Mouse (Mus musculus) mouse trophoblast stem cell (cell line): ENCODE results near the gene Luc7l2.

Experiments
- in situ Hi-C, 2 experiments: fragments of 300-500 bp; cut with MseI, MboI; formaldehyde crosslinking; loops; 2 replicates in 1 of 2; 3 replicates in 1 of 2; pipeline ENCODE4 v1.15.1; 2025

The Luc7l2 gene

GRCm38 (mm10) chr6:38576096-38576495 is 25.0 kb downstream of the Luc7l2 start:
- in situ Hi-C loops, result no loop called here

- in situ Hi-C loops, result no loop called here
These were observed 29.2 kb downstream of the Luc7l2 start for GRCm38 (mm10) chr6:38580112-38580857.

- in situ Hi-C loops, result no loop called here
These were observed 30.6 kb downstream of the Luc7l2 start for GRCm38 (mm10) chr6:38581711-38582110.

- in situ Hi-C loops, result no loop called here
These were observed 46.3 kb downstream of the Luc7l2 start for GRCm38 (mm10) chr6:38597481-38597880.

- in situ Hi-C loops, result no loop called here
These were observed 58.8 kb downstream of the Luc7l2 start for GRCm38 (mm10) chr6:38609892-38610291.

GRCm38 (mm10) chr6:38622406-38622805 is 71.3 kb downstream of the Luc7l2 start:
- in situ Hi-C loops, result no loop called here

- in situ Hi-C loops, result no loop called here
These were observed 72.3 kb downstream of the Luc7l2 start for GRCm38 (mm10) chr6:38623457-38623856.

- in situ Hi-C loops, result no loop called here
These were observed 73.3 kb downstream of the Luc7l2 start for GRCm38 (mm10) chr6:38624439-38624838.

GRCm38 (mm10) chr6:38626086-38626485 is 75.0 kb downstream of the Luc7l2 start:
- in situ Hi-C loops, result no loop called here

GRCm38 (mm10) chr6:38627081-38627480 is 75.9 kb downstream of the Luc7l2 start:
- in situ Hi-C loops, result no loop called here

GRCm38 (mm10) chr6:38627486-38627885 is 76.4 kb downstream of the Luc7l2 start:
- in situ Hi-C loops, result no loop called here

- in situ Hi-C loops, result no loop called here
These were observed 78.4 kb downstream of the Luc7l2 start for GRCm38 (mm10) chr6:38629556-38629955.

- in situ Hi-C loops, result no loop called here
These were observed 81.7 kb downstream of the Luc7l2 start for GRCm38 (mm10) chr6:38632826-38633225.

GRCm38 (mm10) chr6:38634461-38634860 is 83.3 kb downstream of the Luc7l2 start:
- in situ Hi-C loops, result no loop called here

- in situ Hi-C loops, result no loop called here
These were observed 85.1 kb downstream of the Luc7l2 start for GRCm38 (mm10) chr6:38635941-38636851.

GRCm38 (mm10) chr6:38636852-38637618 is 85.9 kb downstream of the Luc7l2 start, which contains the start of gene Klrg2:
TSS of gene Klrg2 (minus strand) at chr6:38637242.
- in situ Hi-C loops, result no loop called here

- in situ Hi-C loops, result no loop called here
These were observed 89.3 kb downstream of the Luc7l2 start for GRCm38 (mm10) chr6:38640401-38640800.

GRCm38 (mm10) chr6:38641228-38641627 is 90.1 kb downstream of the Luc7l2 start:
- in situ Hi-C loops, result no loop called here

GRCm38 (mm10) chr6:38641645-38642044 is 90.5 kb downstream of the Luc7l2 start:
- in situ Hi-C loops, result no loop called here

GRCm38 (mm10) chr6:38642593-38642992 is 91.5 kb downstream of the Luc7l2 start:
- in situ Hi-C loops, result no loop called here

- in situ Hi-C loops, result no loop called here
These were observed 91.9 kb downstream of the Luc7l2 start for GRCm38 (mm10) chr6:38643039-38643438.

- in situ Hi-C loops, result no loop called here
These were observed 98.4 kb downstream of the Luc7l2 start for GRCm38 (mm10) chr6:38649545-38649944.
